11 mouse cellular contexts compared by ENCODE assay signal in the genomic region with DNA sequence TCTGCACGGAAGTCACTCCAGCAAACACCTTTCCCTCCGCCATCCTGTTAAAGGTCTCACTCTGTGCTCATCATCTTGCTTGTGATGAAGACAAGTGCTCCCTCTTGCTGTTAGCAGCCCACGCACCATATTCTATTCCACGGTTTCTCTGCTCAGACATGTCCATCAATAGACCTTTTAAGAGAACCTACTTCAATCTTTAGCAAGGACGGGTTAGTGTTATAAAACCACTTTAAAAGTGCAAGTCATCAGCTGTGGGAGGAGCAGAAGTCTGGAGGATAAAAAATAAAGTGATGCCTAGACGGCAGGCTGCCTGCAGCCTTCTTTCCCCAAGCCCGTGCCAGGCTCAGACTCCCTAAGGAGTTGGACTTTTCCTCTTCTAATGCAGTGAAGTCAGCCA.
"Had no signal": no experiment of that assay in that cellular context is flagged by ENCODE, and none has a peak within 500 bp of the region (broad histone marks: within the 10 kb centered on the region; RNA-seq: fewer than 3 reads in every experiment).

No protein-coding gene starts in this region.

- H3K4me3 ChIP-seq: limb, embryonic 15.5 days; liver, embryonic 12.5 days; midbrain, embryonic 12.5 days had no signal

- H3K9ac ChIP-seq: limb, embryonic 15.5 days; liver, embryonic 12.5 days; lung, embryonic 14.5 days; midbrain, embryonic 12.5 days had no signal

- DNase-seq: kidney, adult 2 months; kidney, postnatal 25 days; lung, embryonic 14.5 days; lung, postnatal 10 days; right cerebral cortex, adult 18-20 months; right cerebral cortex, postnatal 25 days; thymus, postnatal 4 days had no signal

- ATAC-seq: liver, embryonic 12.5 days had no signal

- H3K27me3 ChIP-seq: limb, embryonic 15.5 days; liver, embryonic 12.5 days; midbrain, embryonic 12.5 days had no signal

- H3K27ac ChIP-seq: limb, embryonic 15.5 days; liver, embryonic 12.5 days; macrophage; midbrain, embryonic 12.5 days had no signal

- H3K4me1 ChIP-seq: midbrain, embryonic 12.5 days had no signal

- H3K4me2 ChIP-seq: limb, embryonic 15.5 days; liver, embryonic 12.5 days; lung, embryonic 14.5 days; midbrain, embryonic 12.5 days had no signal

- H3K9me3 ChIP-seq: limb, embryonic 15.5 days; liver, embryonic 12.5 days; midbrain, embryonic 12.5 days had no signal
